Mouse (Mus musculus) gastrocnemius, adult 2 months (tissue): ENCODE data around the gene Col27a1. TPM values are rescaled to one million over a fixed set of nuclear protein-coding genes. Genes with fewer than 3 reads are reported as not detected.

Experiments
- DNase-seq: peaks from one replicate; pipeline ENCODE4 v3.0.0; 2022
- H3K27ac ChIP-seq: fragments of 200-600 bp; 2 replicates; pipeline ENCODE4 v1.8.1; 2022; ENCODE audit warnings: mild to moderate bottlenecking
- H3K4me3 ChIP-seq: fragments of 200-600 bp; 2 replicates; pipeline ENCODE4 v1.8.1; 2022; ENCODE audit warnings: mild to moderate bottlenecking, moderate library complexity
- CTCF ChIP-seq: fragments of 200-600 bp; IDR thresholded peaks from 2 replicates; pipeline ENCODE4 v1.8.1; 2022; ENCODE audit warnings: antibody characterized with exemption, mild to moderate bottlenecking, moderate library complexity
- intact Hi-C: fragments of 180-260 bp; cut with DNase I; formaldehyde crosslinking; loops from one replicate; pipeline ENCODE4 v1.15.1; 2025
- total RNA-seq, 2 experiments: library from RNA; stranded (reverse); gene quantifications; 2 replicates each; pipeline ENCODE4 v1.2.3; 2021

The Col27a1 gene
- total RNA-seq, 2 experiments from 2014 or later: 0.23 to 0.75 TPM

DNA sequence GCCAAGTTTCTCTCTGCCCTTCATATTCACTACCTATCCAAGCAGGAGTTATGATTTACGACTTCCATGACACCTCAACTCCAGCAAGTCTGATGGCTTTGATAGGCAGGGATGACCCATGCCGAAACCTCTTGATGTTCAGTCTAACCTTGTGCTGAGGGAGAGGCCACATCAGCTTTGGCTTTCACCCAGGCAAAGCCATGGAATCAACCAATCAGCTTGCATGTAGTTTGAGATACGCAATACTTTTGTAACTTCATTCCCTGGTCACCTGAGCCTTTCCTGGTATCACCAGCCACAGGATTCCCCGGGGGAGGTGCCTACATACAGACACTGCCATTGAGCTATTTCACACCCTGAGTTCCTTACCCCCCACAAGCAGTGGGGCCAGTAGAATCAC, 132.9 kb downstream of the Col27a1 start:
- intact Hi-C loops: no loop called here
- Histone ChIP-seq H3K4me3 (no peak overlapping the region), H3K27ac (no peak overlapping the region)
- no peak for TF ChIP-seq CTCF
- DNase-seq: peak; percentile 8

DNA sequence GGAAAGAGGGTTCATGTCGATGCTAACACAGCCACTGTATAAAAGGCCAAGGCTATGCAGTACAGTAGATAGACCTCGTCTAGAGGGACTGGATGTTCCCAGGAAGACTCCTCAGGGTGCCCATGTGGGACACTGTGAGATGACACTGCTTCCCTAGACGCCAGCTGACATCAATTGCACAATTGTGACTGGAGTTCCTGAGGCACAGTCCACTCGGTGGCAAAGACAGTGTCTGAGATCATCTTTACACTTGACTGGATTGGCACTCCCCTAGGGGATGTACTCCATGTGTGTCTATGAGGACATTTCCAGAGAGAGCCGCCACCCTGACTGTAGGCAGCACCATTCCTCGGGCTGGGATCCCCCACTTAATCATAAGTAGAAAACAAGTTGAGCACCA, 134.7 kb downstream of the Col27a1 start:
- peak; percentile 6 for DNase-seq
- TF ChIP-seq CTCF: no peak
- no peak overlapping the region for H3K27ac ChIP-seq
- intact Hi-C loops: no loop called here
- H3K4me3 ChIP-seq: no peak overlapping the region

DNA sequence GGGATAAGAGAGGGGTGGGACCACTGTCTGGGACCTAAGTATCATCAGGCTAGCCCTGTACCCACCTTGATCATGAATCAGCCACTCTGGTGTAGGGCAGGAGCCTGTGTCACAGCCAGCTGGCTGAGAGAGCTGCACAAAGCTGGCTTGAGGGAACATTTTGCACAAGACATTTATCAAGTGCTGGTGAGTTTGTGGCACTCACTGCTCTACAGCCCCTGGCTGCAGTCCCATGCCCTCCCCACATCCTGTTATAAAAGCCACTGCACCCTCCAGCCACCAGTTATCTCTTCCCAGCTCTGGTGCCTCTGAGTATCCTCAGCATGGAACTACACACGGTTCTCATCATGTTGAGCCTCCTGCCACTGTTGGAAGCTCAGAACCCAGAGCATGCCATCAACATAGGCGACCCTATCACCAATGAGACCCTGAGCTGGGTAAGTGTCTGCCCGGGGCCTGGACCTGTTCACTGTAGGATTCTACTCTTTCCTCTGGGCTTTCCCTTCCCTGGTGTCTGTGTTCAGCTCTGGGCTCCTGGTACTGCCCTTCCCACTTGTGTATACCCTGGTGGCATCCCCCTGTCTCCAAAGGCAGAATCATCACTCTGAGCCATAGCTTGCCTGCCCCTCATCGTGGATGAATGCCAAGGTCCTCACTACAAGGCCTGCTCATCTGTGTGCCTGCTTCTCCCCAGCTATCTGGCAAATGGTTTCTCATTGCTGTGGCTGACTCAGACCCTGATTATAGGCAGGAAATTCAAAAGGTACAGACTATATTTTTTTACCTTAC, 142.3 kb downstream of the Col27a1 start, which contains the start of gene Orm3:
Gene Orm3 (plus strand): TSS at position 286 of the 789 bp plus-strand sequence.
- Histone ChIP-seq H3K4me3 (no peak within 1 kb of the TSS), H3K27ac (no peak within 1 kb of the TSS)
- intact Hi-C loops: no loop called here
- no peak for DNase-seq
- no peak for TF ChIP-seq CTCF

DNA sequence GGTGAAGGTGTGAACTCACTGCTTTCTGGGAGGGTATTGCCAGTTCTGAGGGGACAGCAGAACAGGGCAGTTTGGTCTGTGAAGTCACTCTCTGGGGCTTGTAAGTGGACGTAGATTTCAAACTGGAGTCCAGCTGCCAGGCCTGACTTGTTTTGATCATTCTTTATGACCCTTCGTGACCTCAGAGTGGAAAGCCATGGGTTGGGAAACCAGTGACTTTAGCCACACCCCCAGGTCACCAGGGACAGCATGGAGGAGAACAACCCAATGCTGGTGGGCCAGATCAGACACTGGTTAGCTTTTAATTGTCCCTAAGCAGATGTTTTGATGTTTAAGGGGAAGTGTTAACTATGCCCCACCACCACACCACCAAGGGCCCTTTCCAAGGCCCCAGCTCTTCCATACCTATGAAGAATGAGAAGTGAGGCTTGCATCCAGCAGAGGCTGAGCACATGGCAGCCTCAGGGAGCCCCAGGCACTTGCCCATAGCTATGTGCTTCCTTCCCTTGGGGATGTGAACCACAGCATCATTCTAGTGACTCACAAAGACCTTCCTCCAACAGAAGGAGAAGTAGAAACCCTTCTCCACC, 143.3 kb downstream of the Col27a1 start:
- Histone ChIP-seq H3K4me3 (no peak overlapping the region), H3K27ac (no peak overlapping the region)
- peak; percentile 57 for DNase-seq
- intact Hi-C loops: no loop called here
- no peak for TF ChIP-seq CTCF

DNA sequence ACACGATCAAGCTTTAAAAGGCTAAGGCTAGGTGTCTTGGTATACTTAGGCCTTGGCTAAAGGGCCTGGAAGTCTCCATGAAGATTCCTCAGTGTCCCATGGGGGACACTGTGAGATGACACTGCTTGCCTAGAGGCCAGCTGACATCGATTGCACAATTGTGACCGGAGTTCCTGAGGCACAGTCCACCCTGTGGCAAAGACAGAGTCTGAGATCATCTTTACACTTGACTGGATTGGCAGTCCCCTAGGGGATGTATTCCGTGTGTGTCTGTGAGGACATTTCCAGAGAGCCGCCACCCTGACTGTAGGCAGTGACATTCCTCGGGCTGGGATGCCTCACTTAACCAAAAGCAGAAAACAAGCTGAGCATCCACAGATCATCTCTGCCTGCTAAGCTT, 146.1 kb downstream of the Col27a1 start:
- no peak for TF ChIP-seq CTCF
- intact Hi-C loops: no loop called here
- peak; percentile 38 for DNase-seq
- Histone ChIP-seq H3K4me3 (no peak overlapping the region), H3K27ac (no peak overlapping the region)

DNA sequence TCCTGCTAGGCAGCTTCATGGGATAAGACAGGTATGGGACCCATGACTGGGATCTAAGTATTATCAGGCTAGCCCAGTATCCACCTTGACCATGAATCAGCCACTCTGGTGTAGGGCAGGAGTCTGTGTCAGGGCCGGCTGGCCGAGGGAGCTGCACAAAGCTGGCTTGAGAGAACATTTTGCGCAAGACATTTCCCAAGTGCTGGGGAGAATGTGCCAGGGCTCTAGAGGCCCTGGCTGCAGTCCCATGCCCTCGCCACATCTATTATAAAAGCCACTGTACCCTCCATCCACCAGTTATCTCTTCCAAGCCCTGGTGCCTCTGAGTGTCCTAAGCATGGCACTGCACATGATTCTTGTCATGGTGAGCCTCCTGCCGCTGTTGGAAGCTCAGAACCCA, 148.3 kb downstream of the Col27a1 start, which contains the start of gene Orm2:
Gene Orm2 (plus strand): TSS at position 300 of the 400 bp plus-strand sequence.
- TF ChIP-seq CTCF: no peak
- intact Hi-C loops: no loop called here
- peak; percentile 59 for DNase-seq
- H3K27ac ChIP-seq: no peak within 1 kb of the TSS
- no peak within 1 kb of the TSS for H3K4me3 ChIP-seq

DNA sequence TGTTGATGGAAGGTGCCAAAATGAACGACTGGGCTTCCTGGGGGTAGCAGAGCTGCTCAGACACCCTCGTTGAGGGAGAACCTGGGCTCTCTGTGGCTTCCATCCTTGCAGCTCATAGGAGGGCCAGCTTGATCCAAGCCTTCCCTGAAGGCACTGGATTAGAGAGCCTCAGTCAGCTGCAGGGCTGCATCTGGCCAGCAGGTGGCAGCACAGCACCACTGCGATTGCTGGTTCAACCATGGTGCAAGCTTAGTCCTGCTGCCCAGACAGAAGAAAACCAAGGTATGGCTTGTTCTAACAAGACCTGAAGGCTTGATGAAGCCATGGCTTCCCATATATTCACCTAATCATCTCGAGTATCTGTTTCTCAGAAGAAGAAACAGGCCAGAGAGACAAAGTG, 154.8 kb downstream of the Col27a1 start:
- intact Hi-C loops: loop anchor here (2.0 kb wide), 3 partner anchors 40 to 580 kb away; no protein-coding TSS in a partner anchor
- H3K27ac ChIP-seq: no peak overlapping the region
- DNase-seq: peak; percentile 88
- no peak overlapping the region for H3K4me3 ChIP-seq
- TF ChIP-seq CTCF: no peak

DNA sequence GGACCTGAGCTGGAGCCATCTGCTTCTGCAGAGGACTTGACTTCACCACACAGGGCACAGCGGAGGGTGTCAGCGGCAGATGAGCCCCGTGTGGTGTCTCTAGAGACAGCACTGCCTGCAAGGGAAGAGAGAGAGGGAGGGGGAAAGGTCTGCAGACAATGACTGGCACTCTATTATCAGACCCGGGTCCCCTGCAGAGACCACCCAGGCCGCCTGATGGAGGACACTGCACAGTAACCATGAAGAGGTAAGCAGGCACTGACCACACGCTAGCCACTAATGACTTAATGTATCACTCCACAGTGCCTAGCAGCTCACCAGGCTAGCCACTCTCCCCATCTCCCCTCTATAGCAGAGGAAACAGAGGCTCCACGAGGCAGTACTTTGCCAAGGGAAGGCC, 157.1 kb downstream of the Col27a1 start:
- DNase-seq: no peak
- no peak for TF ChIP-seq CTCF
- Histone ChIP-seq H3K27ac (no peak overlapping the region), H3K4me3 (no peak overlapping the region)
- intact Hi-C loops: no loop called here

DNA sequence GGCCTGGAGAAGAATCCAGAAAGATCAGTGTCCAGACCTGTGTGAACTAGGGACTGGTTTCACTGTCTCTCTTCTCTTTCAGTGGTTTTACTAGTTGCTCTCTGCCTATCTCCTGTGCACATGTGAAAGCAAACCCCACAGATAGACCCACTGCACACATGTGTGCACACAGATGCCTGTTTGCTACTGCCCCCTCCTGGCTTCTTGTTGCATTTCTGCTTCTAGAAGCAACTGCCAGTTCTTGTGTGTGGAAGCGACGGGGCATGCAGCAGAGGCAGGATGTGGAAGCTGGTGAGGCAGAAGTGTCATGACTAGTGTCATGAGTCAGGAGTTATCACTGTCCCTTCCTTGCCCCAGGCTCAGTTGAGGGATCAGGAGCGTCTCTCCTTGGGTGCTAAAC, 158.1 kb downstream of the Col27a1 start:
- Histone ChIP-seq H3K27ac (no peak overlapping the region), H3K4me3 (no peak overlapping the region)
- no peak for DNase-seq
- peak; percentile 56 for TF ChIP-seq CTCF
- intact Hi-C loops: no loop called here

DNA sequence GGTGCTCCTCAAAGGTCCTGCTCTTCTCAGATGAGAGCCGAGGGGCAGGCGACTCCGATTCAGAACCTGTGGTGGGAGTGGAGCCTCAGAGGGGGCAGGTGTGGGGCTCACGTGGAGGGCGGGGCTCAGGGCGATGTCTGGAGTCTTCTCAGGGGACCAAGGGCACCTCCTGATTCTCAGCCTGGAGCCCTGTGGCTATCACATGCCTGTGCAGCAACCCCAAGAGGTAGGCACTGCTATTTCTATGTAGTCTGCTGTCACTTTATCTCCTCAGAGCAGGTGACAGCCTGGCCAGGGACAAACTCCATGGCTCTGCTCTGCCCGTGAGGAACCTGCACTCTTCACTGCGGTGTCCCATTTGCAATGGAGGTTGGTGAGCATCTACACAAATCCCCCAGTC, 159.6 kb downstream of the Col27a1 start:
- no peak overlapping the region for H3K4me3 ChIP-seq
- intact Hi-C loops: no loop called here
- H3K27ac ChIP-seq: no peak overlapping the region
- no peak for TF ChIP-seq CTCF
- no peak for DNase-seq

DNA sequence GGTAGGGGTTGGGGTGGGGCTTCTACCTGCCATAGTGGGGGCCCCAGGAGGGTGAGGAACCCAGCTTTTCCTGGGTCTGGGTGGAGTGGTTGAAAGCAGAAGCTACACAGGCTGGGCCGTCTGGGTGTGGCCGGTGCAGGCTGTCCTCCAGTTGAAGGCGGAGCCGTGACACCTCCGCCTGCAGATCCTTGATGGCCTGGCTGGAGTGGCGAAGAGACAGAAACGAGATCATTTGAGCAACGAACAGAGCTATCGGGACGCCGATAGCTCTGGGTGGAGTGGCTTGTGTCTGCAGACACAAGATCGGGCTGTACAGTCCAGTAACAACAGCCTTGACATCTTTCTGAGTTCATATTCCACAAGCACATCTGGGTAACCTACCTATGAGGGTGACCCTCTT, 160.5 kb downstream of the Col27a1 start:
- Histone ChIP-seq H3K27ac (no peak overlapping the region), H3K4me3 (no peak overlapping the region)
- TF ChIP-seq CTCF: no peak
- peak; percentile 43 for DNase-seq
- intact Hi-C loops: no loop called here

DNA sequence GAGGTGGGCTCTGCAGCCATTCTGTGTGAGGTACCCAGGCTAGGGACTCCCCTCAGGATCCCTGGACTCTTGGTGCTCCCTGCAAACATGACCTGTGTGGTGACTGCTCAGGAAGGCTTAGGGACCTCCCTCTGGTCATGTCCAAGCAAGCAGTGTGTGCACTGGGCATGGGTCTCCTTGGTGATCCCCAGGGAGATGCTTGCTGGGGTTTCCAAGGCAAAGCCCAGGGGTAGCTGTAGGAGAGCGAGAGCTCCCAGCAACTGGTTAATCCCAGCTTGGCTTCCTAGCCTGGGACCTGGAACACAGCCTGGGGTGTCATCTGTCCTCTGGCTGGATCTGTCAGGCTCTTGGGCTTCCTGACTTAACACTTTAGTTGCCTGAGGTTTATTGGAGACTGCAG, 161.6 kb downstream of the Col27a1 start:
- intact Hi-C loops: no loop called here
- peak; percentile 85 for DNase-seq

DNA sequence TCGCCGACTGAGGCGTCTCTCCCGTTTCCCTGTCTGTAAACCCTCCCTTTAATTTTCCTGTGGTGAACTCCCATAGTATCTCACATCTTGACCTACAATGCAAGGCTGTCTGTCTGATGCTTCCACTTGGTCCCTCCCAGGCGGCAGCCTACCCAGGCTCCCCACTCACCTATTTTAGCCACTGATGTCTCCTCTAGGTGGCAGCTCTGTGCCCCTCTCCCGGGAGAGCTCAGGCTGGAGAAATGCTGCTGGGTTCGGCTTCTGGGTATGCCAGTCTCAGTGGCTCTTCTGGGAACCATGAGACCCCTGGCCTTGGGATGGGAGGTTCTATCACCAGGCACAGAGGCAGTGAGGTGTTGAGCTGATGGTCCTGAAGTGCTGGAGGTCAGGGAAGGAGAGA, 163.7 kb downstream of the Col27a1 start:
- intact Hi-C loops: no loop called here
- no peak overlapping the region for H3K27ac ChIP-seq
- no peak overlapping the region for H3K4me3 ChIP-seq
- peak; percentile 28 for TF ChIP-seq CTCF
- no peak for DNase-seq

More for the DNA sequence above, 161.6 kb downstream of the Col27a1 start:
- no peak for TF ChIP-seq CTCF
- H3K27ac ChIP-seq: no peak overlapping the region
- no peak overlapping the region for H3K4me3 ChIP-seq
